Comparison of ENCODE assay signal across 23 mouse cellular contexts in genomic region chr4:152271334-152271733, GRCm38 (mm10). TPM values are rescaled to one million over a fixed set of nuclear protein-coding genes. Genes with fewer than 3 reads are reported as not detected.
DNase-seq lines count a peak whose midpoint lies in the region; ATAC-seq and TF ChIP-seq lines count a peak whose summit lies in the region.
"Had no signal": no experiment of that assay in that cellular context is flagged by ENCODE, and none has a peak within 500 bp of the region (broad histone marks: within the 10 kb centered on the region; RNA-seq: fewer than 3 reads in every experiment).

No protein-coding gene starts in this region.

- no peak for TF ChIP-seq CTCF in stomach, postnatal 0 days (IDR thresholded peaks at IDR 0.05; ENCODE audit: low read depth)

- WGBS in heart, embryonic 10.5 days, result 89% methylated on average over 11 of the region's 11 CpGs
- WGBS in intestine, embryonic 15.5 days, result 92% methylated on average over 11 of the region's 11 CpGs
- 89% methylated on average over 11 of the region's 11 CpGs for WGBS in intestine, embryonic 16.5 days
- WGBS in stomach, embryonic 14.5 days, result 88% methylated on average over 11 of the region's 11 CpGs
- 93% methylated on average over 11 of the region's 11 CpGs for WGBS in stomach, postnatal 0 days
- WGBS in midbrain, embryonic 14.5 days, result 90% methylated on average over 11 of the region's 11 CpGs

- TF ChIP-seq EP300 in stomach, postnatal 0 days (optimal IDR thresholded peaks at IDR 0.05), result no peak

- H3K4me3 ChIP-seq in heart, embryonic 10.5 days, result no peak overlapping the region
- H3K4me3 ChIP-seq in intestine, embryonic 15.5 days (replicated peaks), result no peak overlapping the region
- no peak overlapping the region for H3K4me3 ChIP-seq in intestine, embryonic 16.5 days (ENCODE audit: low read length)
- no peak overlapping the region for H3K4me3 ChIP-seq in stomach, embryonic 14.5 days (ENCODE audit: low read depth, low read length)
- no peak overlapping the region for H3K4me3 ChIP-seq in stomach, postnatal 0 days (ENCODE audit: low read depth, low read length)
- H3K4me3 ChIP-seq in midbrain, embryonic 14.5 days (replicated peaks; ENCODE audit: low read depth, low read length), result no peak overlapping the region
- H3K4me3 ChIP-seq: kidney, embryonic 15.5 days; left cerebral cortex, adult 2 months; liver, embryonic 15.5 days; midbrain, embryonic 10.5 days had no signal

- H3K9ac ChIP-seq in intestine, embryonic 15.5 days, result no peak overlapping the region
- no peak overlapping the region for H3K9ac ChIP-seq in intestine, embryonic 16.5 days (ENCODE audit: low read depth, low read length)
- no peak overlapping the region for H3K9ac ChIP-seq in stomach, embryonic 14.5 days (replicated peaks; ENCODE audit: low read depth, low read length)
- H3K9ac ChIP-seq in stomach, postnatal 0 days (ENCODE audit: low read length), result no peak overlapping the region
- no peak overlapping the region for H3K9ac ChIP-seq in midbrain, embryonic 14.5 days (replicated peaks; ENCODE audit: low read length)
- H3K9ac ChIP-seq: kidney, embryonic 15.5 days; liver, embryonic 15.5 days had no signal

- no peaks in the 10 kb centered on the region for H3K9me3 ChIP-seq in heart, embryonic 10.5 days
- H3K9me3 ChIP-seq in intestine, embryonic 15.5 days, result no peaks in the 10 kb centered on the region
- no peaks in the 10 kb centered on the region for H3K9me3 ChIP-seq in intestine, embryonic 16.5 days (ENCODE audit: control insufficient read depth, low read length)
- no peaks in the 10 kb centered on the region for H3K9me3 ChIP-seq in stomach, embryonic 14.5 days (ENCODE audit: control insufficient read depth, low read depth, low read length)
- no peaks in the 10 kb centered on the region for H3K9me3 ChIP-seq in stomach, postnatal 0 days (ENCODE audit: control insufficient read depth, low read length)
- no peaks in the 10 kb centered on the region for H3K9me3 ChIP-seq in midbrain, embryonic 14.5 days (ENCODE audit: control insufficient read depth, low read length)
- H3K9me3 ChIP-seq: kidney, embryonic 15.5 days; liver, embryonic 15.5 days; midbrain, embryonic 10.5 days had no signal

- peaks cover 54% of the 10 kb centered on the region for H3K27me3 ChIP-seq in heart, embryonic 10.5 days (ENCODE audit: insufficient read depth, poor library complexity, severe bottlenecking)
- peaks cover 16% of the 10 kb centered on the region for H3K27me3 ChIP-seq in intestine, embryonic 15.5 days (replicated peaks)
- peaks cover 12% of the 10 kb centered on the region for H3K27me3 ChIP-seq in intestine, embryonic 16.5 days (replicated peaks; ENCODE audit: control insufficient read depth, insufficient read depth, low read length)
- 0 out of 2 replicates have a peak, but pooled peaks cover 3% of the 10 kb centered on the region for H3K27me3 ChIP-seq in stomach, embryonic 14.5 days (ENCODE audit: control insufficient read depth, insufficient read depth, low read length)
- H3K27me3 ChIP-seq in stomach, postnatal 0 days (ENCODE audit: control insufficient read depth, insufficient read depth, low read length), result no peaks in the 10 kb centered on the region
- peaks cover 29% of the 10 kb centered on the region for H3K27me3 ChIP-seq in midbrain, embryonic 14.5 days (ENCODE audit: control insufficient read depth, insufficient read depth, low read length)

- peaks cover 65% of the 10 kb centered on the region for H3K4me1 ChIP-seq in heart, embryonic 10.5 days
- H3K4me1 ChIP-seq in intestine, embryonic 15.5 days (replicated peaks), result peaks cover 40% of the 10 kb centered on the region
- peaks cover 38% of the 10 kb centered on the region for H3K4me1 ChIP-seq in intestine, embryonic 16.5 days (ENCODE audit: control insufficient read depth, insufficient read depth, low read length)
- peaks cover 30% of the 10 kb centered on the region for H3K4me1 ChIP-seq in stomach, embryonic 14.5 days (ENCODE audit: control insufficient read depth, insufficient read depth, low read length)
- no peaks in the 10 kb centered on the region; the same call in none of the 2 replicates for H3K4me1 ChIP-seq in stomach, postnatal 0 days (replicated peaks; ENCODE audit: control insufficient read depth, insufficient read depth)
- peaks cover 17% of the 10 kb centered on the region; the same call in 1 of the 2 replicates for H3K4me1 ChIP-seq in midbrain, embryonic 14.5 days (ENCODE audit: control insufficient read depth, insufficient read depth, low read length)

- H3K36me3 ChIP-seq in heart, embryonic 10.5 days, result 0 out of 2 replicates have a peak, but pooled peaks cover 5% of the 10 kb centered on the region
- no peaks in the 10 kb centered on the region for H3K36me3 ChIP-seq in intestine, embryonic 15.5 days
- no peaks in the 10 kb centered on the region for H3K36me3 ChIP-seq in intestine, embryonic 16.5 days (ENCODE audit: control insufficient read depth, insufficient read depth, low read length)
- H3K36me3 ChIP-seq in stomach, embryonic 14.5 days (ENCODE audit: control insufficient read depth, insufficient read depth, low read length), result no peaks in the 10 kb centered on the region
- H3K36me3 ChIP-seq in stomach, postnatal 0 days (ENCODE audit: control insufficient read depth, insufficient read depth, low read length), result no peaks in the 10 kb centered on the region
- no peaks in the 10 kb centered on the region; the same call in 1 of the 2 replicates for H3K36me3 ChIP-seq in midbrain, embryonic 14.5 days (ENCODE audit: control insufficient read depth, insufficient read depth, low read length)
- H3K36me3 ChIP-seq: kidney, embryonic 15.5 days; liver, embryonic 15.5 days had no signal

- no peak for ATAC-seq in intestine, embryonic 15.5 days
- ATAC-seq in intestine, embryonic 16.5 days, result no peak
- ATAC-seq in stomach, embryonic 14.5 days (ENCODE audit: insufficient number of reproducible peaks, insufficient read depth, low FRiP score, low read depth), result no peak
- ATAC-seq in stomach, postnatal 0 days (ENCODE audit: low FRiP score, low TSS enrichment), result no peak
- no peak for ATAC-seq in midbrain, embryonic 14.5 days (ENCODE audit: low FRiP score, low TSS enrichment)
- ATAC-seq: forebrain, embryonic 16.5 days had no signal

- no peak for DNase-seq in heart, embryonic 10.5 days (ENCODE audit: low spot score)
- no peak for DNase-seq in heart, adult 8-10 months (ENCODE audit: low spot score)
- DNase-seq in stomach, postnatal 0 days (ENCODE audit: low spot score), result no peak
- DNase-seq in midbrain, embryonic 14.5 days, result no peak
- DNase-seq: cerebellum, adult 9-10 months; kidney, postnatal 4 days; layer of hippocampus, adult 9-11 months; left cerebral cortex, postnatal 4 days; right cerebral cortex, postnatal 25 days had no signal

- H3K4me2 ChIP-seq in intestine, embryonic 15.5 days (replicated peaks), result no peak overlapping the region
- H3K4me2 ChIP-seq in intestine, embryonic 16.5 days (ENCODE audit: low read depth, low read length), result no peak overlapping the region
- no peak overlapping the region for H3K4me2 ChIP-seq in stomach, embryonic 14.5 days (replicated peaks; ENCODE audit: low read depth, low read length)
- no peak overlapping the region for H3K4me2 ChIP-seq in stomach, postnatal 0 days (replicated peaks; ENCODE audit: low read depth)
- H3K4me2 ChIP-seq in midbrain, embryonic 14.5 days (ENCODE audit: low read length), result no peak overlapping the region
- H3K4me2 ChIP-seq: kidney, embryonic 15.5 days; liver, embryonic 15.5 days had no signal

- 0 out of 2 replicates have a peak overlapping the region, but pooled peaks have one; percentile 88 for H3K27ac ChIP-seq in heart, embryonic 10.5 days
- H3K27ac ChIP-seq in intestine, embryonic 15.5 days, result 0 out of 2 replicates have a peak overlapping the region, but pooled peaks have one; percentile 17
- no peak overlapping the region for H3K27ac ChIP-seq in intestine, embryonic 16.5 days (ENCODE audit: low read length)
- peak overlapping the region; percentile 84; the same call in 1 of the 2 replicates for H3K27ac ChIP-seq in stomach, embryonic 14.5 days (ENCODE audit: low read length)
- no peak overlapping the region for H3K27ac ChIP-seq in stomach, postnatal 0 days (replicated peaks)
- no peak overlapping the region for H3K27ac ChIP-seq in midbrain, embryonic 14.5 days (replicated peaks; ENCODE audit: low read depth, low read length)
- H3K27ac ChIP-seq: left cerebral cortex, adult 2 months; liver, embryonic 15.5 days; macrophage had no signal

RNA-seq across cellular contexts. Expression of gene Gpr153, which starts 2.7 kb away (rescaled TPM):
- 5.5 and 6.3 TPM in 2 replicates for polyA plus RNA-seq in heart, embryonic 10.5 days (2016; fragmentation: Nextera tagmentation; extraction: Ambion mirVana)
- total RNA-seq in heart, adult 8-10 months (2022), result 10 to 100 TPM in 2 of 4 experiments, 1 to 10 TPM in 2; 5.6 to 11.9 (median 9.8) TPM
- polyA plus RNA-seq in intestine, embryonic 15.5 days (2015; fragmentation: Nextera tagmentation; extraction: Ambion mirVana), result 7.3 and 8.1 TPM in 2 replicates
- 3.4 and 4.7 TPM in 2 replicates for polyA plus RNA-seq in intestine, embryonic 16.5 days (2015; fragmentation: Nextera tagmentation; extraction: Ambion mirVana)
- 14.2 and 19.1 TPM in 2 replicates for polyA plus RNA-seq in stomach, embryonic 14.5 days (2014; fragmentation: Nextera tagmentation; extraction: Ambion mirVana)
- 6.9 and 8.4 TPM in 2 replicates for polyA plus RNA-seq in stomach, postnatal 0 days (2015; fragmentation: Nextera tagmentation; extraction: Ambion mirVana)
- 14.0 and 15.2 TPM in 2 replicates for polyA plus RNA-seq in midbrain, embryonic 14.5 days (2014; fragmentation: Nextera tagmentation; extraction: Ambion mirVana)
- total RNA-seq: hematopoietic stem cell, adult 5-6 weeks had no signal
- polyA plus RNA-seq: macrophage had no signal

RNA-seq across cellular contexts. Expression of gene Hes3, which starts 20.1 kb away (rescaled TPM):
- not detected in 2 replicates for polyA plus RNA-seq in heart, embryonic 10.5 days (2016; fragmentation: Nextera tagmentation; extraction: Ambion mirVana)
- not detected for total RNA-seq in heart, adult 8-10 months (2022)
- polyA plus RNA-seq in intestine, embryonic 15.5 days (2015; fragmentation: Nextera tagmentation; extraction: Ambion mirVana), result not detected in 2 replicates
- polyA plus RNA-seq in intestine, embryonic 16.5 days (2015; fragmentation: Nextera tagmentation; extraction: Ambion mirVana), result not detected in 2 replicates
- polyA plus RNA-seq in stomach, embryonic 14.5 days (2014; fragmentation: Nextera tagmentation; extraction: Ambion mirVana), result 0.43 TPM in 1 of 2 replicates, not detected in the other
- polyA plus RNA-seq in stomach, postnatal 0 days (2015; fragmentation: Nextera tagmentation; extraction: Ambion mirVana), result not detected in 2 replicates
- polyA plus RNA-seq in midbrain, embryonic 14.5 days (2014; fragmentation: Nextera tagmentation; extraction: Ambion mirVana), result 0.39 and 1.2 TPM in 2 replicates
- total RNA-seq: adrenal gland, postnatal 4 days; common myeloid progenitor, adult 5-6 weeks; gastrocnemius, postnatal 4 days; hematopoietic stem cell, adult 5-6 weeks had no signal
- polyA plus RNA-seq: C2C12; forebrain, embryonic 16.5 days; kidney, embryonic 15.5 days; liver, embryonic 15.5 days; macrophage had no signal

RNA-seq across cellular contexts. Expression of gene Icmt, which starts 25.7 kb away (rescaled TPM):
- 23.1 and 27.4 TPM in 2 replicates for polyA plus RNA-seq in heart, embryonic 10.5 days (2016; fragmentation: Nextera tagmentation; extraction: Ambion mirVana)
- total RNA-seq in heart, adult 8-10 months (2022), result 10 to 100 TPM; 25.2 to 36.4 (median 30.6) TPM
- 17.3 and 17.6 TPM in 2 replicates for polyA plus RNA-seq in intestine, embryonic 15.5 days (2015; fragmentation: Nextera tagmentation; extraction: Ambion mirVana)
- 13.7 and 15.4 TPM in 2 replicates for polyA plus RNA-seq in intestine, embryonic 16.5 days (2015; fragmentation: Nextera tagmentation; extraction: Ambion mirVana)
- polyA plus RNA-seq in stomach, embryonic 14.5 days (2014; fragmentation: Nextera tagmentation; extraction: Ambion mirVana), result 20.2 and 22.6 TPM in 2 replicates
- 9.6 and 10.2 TPM in 2 replicates for polyA plus RNA-seq in stomach, postnatal 0 days (2015; fragmentation: Nextera tagmentation; extraction: Ambion mirVana)
- polyA plus RNA-seq in midbrain, embryonic 14.5 days (2014; fragmentation: Nextera tagmentation; extraction: Ambion mirVana), result 14.9 and 23.7 TPM in 2 replicates

RNA-seq across cellular contexts. Expression of gene Rnf207, which starts 47.5 kb away (rescaled TPM):
- polyA plus RNA-seq in heart, embryonic 10.5 days (2016; fragmentation: Nextera tagmentation; extraction: Ambion mirVana), result 19.1 and 39.9 TPM in 2 replicates
- total RNA-seq in heart, adult 8-10 months (2022), result 10 to 100 TPM; 29.1 to 63.4 (median 46.1) TPM
- 2.1 and 2.5 TPM in 2 replicates for polyA plus RNA-seq in intestine, embryonic 15.5 days (2015; fragmentation: Nextera tagmentation; extraction: Ambion mirVana)
- 1.5 and 1.8 TPM in 2 replicates for polyA plus RNA-seq in intestine, embryonic 16.5 days (2015; fragmentation: Nextera tagmentation; extraction: Ambion mirVana)
- 1.00 and 1.1 TPM in 2 replicates for polyA plus RNA-seq in stomach, embryonic 14.5 days (2014; fragmentation: Nextera tagmentation; extraction: Ambion mirVana)
- 0.40 and 0.46 TPM in 2 replicates for polyA plus RNA-seq in stomach, postnatal 0 days (2015; fragmentation: Nextera tagmentation; extraction: Ambion mirVana)
- 4.2 and 6.9 TPM in 2 replicates for polyA plus RNA-seq in midbrain, embryonic 14.5 days (2014; fragmentation: Nextera tagmentation; extraction: Ambion mirVana)
- total RNA-seq: common myeloid progenitor, adult 5-6 weeks had no signal
- polyA plus RNA-seq: macrophage had no signal

RNA-seq across cellular contexts. Expression of gene Rpl22, which starts 54.2 kb away (rescaled TPM):
- 261 and 301 TPM in 2 replicates for polyA plus RNA-seq in heart, embryonic 10.5 days (2016; fragmentation: Nextera tagmentation; extraction: Ambion mirVana)
- total RNA-seq in heart, adult 8-10 months (2022), result 100 to 1,000 TPM; 266 to 327 (median 276) TPM
- polyA plus RNA-seq in intestine, embryonic 15.5 days (2015; fragmentation: Nextera tagmentation; extraction: Ambion mirVana), result 371 and 424 TPM in 2 replicates
- polyA plus RNA-seq in intestine, embryonic 16.5 days (2015; fragmentation: Nextera tagmentation; extraction: Ambion mirVana), result 281 and 323 TPM in 2 replicates
- polyA plus RNA-seq in stomach, embryonic 14.5 days (2014; fragmentation: Nextera tagmentation; extraction: Ambion mirVana), result 483 and 497 TPM in 2 replicates
- polyA plus RNA-seq in stomach, postnatal 0 days (2015; fragmentation: Nextera tagmentation; extraction: Ambion mirVana), result 351 and 372 TPM in 2 replicates
- 165 and 174 TPM in 2 replicates for polyA plus RNA-seq in midbrain, embryonic 14.5 days (2014; fragmentation: Nextera tagmentation; extraction: Ambion mirVana)

Comparison
In these comparisons a context has a peak if more than half of its experiments do, and no peak if none do; other contexts are left out.
1. H3K27ac ChIP-seq: peak in heart, embryonic 10.5 days (single experiment), intestine, embryonic 15.5 days (single experiment) and stomach, embryonic 14.5 days (single experiment); none in intestine, embryonic 16.5 days (single experiment), stomach, postnatal 0 days (single experiment) and midbrain, embryonic 14.5 days (single experiment).